Mouse (Mus musculus): Measurements from ENCODE around the gene 1700021F07Rik. TPM values are rescaled to one million over a fixed set of nuclear protein-coding genes. Genes with fewer than 3 reads are reported as not detected.

Gene 1700021F07Rik
- not detected for total RNA-seq (2021)
- polyA plus RNA-seq (2012; rRNA removed), result not detected in 2 replicates
- long read RNA-seq, result 0 reads

DNA sequence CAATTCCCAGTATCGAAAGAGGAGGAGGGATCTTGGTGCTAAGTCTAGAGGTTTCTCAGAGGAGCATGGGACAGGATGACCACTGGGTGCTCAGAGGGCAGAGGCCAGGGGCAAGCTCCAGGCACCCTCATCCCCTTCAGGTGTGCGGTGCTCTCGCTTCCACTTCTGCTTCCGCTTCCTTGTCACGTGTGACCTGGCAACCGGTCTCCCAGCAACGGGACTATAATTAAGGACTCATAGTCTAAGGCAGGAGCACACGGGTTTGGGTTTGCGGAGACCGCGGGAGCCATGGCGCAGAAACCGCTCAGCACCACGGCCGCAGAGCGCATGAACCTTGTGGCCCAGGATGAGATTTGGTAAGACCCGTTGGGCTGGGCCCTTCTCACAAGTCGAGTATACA, at the start of gene 1700021F07Rik:
TSS of gene 1700021F07Rik (plus strand) at position 211 of the 400 bp plus-strand sequence.
- Histone ChIP-seq H3K27me3 (ENCODE audit: control insufficient read depth, insufficient read depth, low read length) (no peaks in the 10 kb centered on the region), H3K4me3 (no peak within 1 kb of the TSS), H3K27ac (no peak within 1 kb of the TSS), H3K4me1 (ENCODE audit: control insufficient read depth, insufficient read depth, low read length) (no peaks in the 10 kb centered on the region), H3K9ac (ENCODE audit: low read depth, low read length) (no peak within 1 kb of the TSS), H3K79me2 (replicated peaks; ENCODE audit: control insufficient read depth, insufficient read depth, low read length) (no peaks in the 10 kb centered on the region), H3K36me3 (ENCODE audit: control insufficient read depth, insufficient read depth, low read length) (no peaks in the 10 kb centered on the region)
- intact Hi-C loops (cut with DNase I), result no loop called here
- DNase-seq, result no peak
- TF ChIP-seq EP300 (IDR thresholded peaks at IDR 0.05; ENCODE audit: insufficient read depth, low read depth, low read length) (no peak), CTCF (IDR thresholded peaks at IDR 0.05) (no peak), POLR2A (IDR thresholded peaks at IDR 0.05; ENCODE audit: insufficient read depth, low read depth, low read length) (no peak)
- WGBS, result 88% methylated on average over 18 of the region's 18 CpGs

GRCm38 (mm10) chr2:173473233-173473632, 49.2 kb upstream of the 1700021F07Rik start:
- H3K4me3 ChIP-seq, result no peak overlapping the region
- intact Hi-C loops (cut with DNase I), result no loop called here
- H3K27me3 ChIP-seq (ENCODE audit: control insufficient read depth, insufficient read depth, low read length), result no peaks in the 10 kb centered on the region
- H3K79me2 ChIP-seq (replicated peaks; ENCODE audit: control insufficient read depth, insufficient read depth, low read length), result no peaks in the 10 kb centered on the region
- no peak overlapping the region for H3K27ac ChIP-seq
- WGBS, result 62% methylated on average over 11 of the region's 11 CpGs
- no peak for DNase-seq
- H3K36me3 ChIP-seq (ENCODE audit: control insufficient read depth, insufficient read depth, low read length), result no peaks in the 10 kb centered on the region
- H3K9ac ChIP-seq (ENCODE audit: low read depth, low read length), result no peak overlapping the region
- TF ChIP-seq CTCF (IDR thresholded peaks at IDR 0.05), result no peak
- TF ChIP-seq POLR2A (IDR thresholded peaks at IDR 0.05; ENCODE audit: insufficient read depth, low read depth, low read length), result no peak
- no peak for TF ChIP-seq EP300 (IDR thresholded peaks at IDR 0.05; ENCODE audit: insufficient read depth, low read depth, low read length)
- no peaks in the 10 kb centered on the region for H3K4me1 ChIP-seq (ENCODE audit: control insufficient read depth, insufficient read depth, low read length)

DNA sequence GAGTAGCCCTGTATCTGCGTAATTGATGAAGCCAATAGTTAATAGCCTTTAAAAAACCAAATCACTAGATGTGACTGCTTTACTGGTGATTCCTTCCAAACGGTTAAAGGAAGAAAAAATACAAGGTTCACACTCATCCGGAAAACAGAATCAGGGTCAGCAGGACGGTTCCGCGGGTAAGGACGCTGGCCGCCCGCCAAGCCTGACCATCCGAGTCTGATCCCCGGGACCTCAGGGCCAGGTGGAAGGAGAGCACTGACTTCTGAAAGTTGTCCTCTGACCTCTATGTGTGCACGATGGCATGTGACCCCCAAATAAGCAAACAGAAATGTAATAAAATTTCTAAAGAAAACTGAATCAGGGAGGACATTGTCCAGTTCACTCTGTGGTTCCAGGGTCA, 43.3 kb upstream of the 1700021F07Rik start:
- intact Hi-C loops (cut with DNase I), result no loop called here
- WGBS, result 86% methylated on average over 12 of the region's 12 CpGs
- Histone ChIP-seq H3K27ac (no peak overlapping the region), H3K36me3 (ENCODE audit: control insufficient read depth, insufficient read depth, low read length) (no peaks in the 10 kb centered on the region), H3K9ac (ENCODE audit: low read depth, low read length) (no peak overlapping the region), H3K4me1 (ENCODE audit: control insufficient read depth, insufficient read depth, low read length) (no peaks in the 10 kb centered on the region), H3K27me3 (ENCODE audit: control insufficient read depth, insufficient read depth, low read length) (no peaks in the 10 kb centered on the region), H3K4me3 (no peak overlapping the region), H3K79me2 (replicated peaks; ENCODE audit: control insufficient read depth, insufficient read depth, low read length) (no peaks in the 10 kb centered on the region)
- TF ChIP-seq EP300 (IDR thresholded peaks at IDR 0.05; ENCODE audit: insufficient read depth, low read depth, low read length) (no peak), POLR2A (IDR thresholded peaks at IDR 0.05; ENCODE audit: insufficient read depth, low read depth, low read length) (no peak), CTCF (IDR thresholded peaks at IDR 0.05) (no peak)
- no peak for DNase-seq

DNA sequence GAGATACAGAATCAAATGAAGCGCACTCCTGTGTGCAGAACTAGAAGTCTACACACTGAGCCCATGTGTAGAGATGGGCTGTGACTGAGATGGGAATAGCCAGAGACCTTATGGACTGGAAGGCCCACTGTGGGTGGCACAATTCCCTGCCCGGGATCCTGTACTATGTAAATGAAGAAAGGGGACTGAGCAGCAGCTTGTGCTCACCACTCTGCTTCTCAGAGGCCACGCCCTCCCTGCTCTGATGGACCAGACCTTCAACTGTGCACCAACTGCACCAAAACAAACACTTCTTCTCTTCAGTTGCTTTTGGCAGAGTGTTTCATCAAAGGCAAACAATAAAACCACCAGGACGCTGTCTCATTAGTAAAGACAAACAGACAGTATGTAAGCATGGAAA, 37.9 kb upstream of the 1700021F07Rik start:
- Histone ChIP-seq H3K4me1 (ENCODE audit: control insufficient read depth, insufficient read depth, low read length) (no peaks in the 10 kb centered on the region), H3K4me3 (no peak overlapping the region), H3K9ac (ENCODE audit: low read depth, low read length) (no peak overlapping the region), H3K27ac (no peak overlapping the region), H3K79me2 (replicated peaks; ENCODE audit: control insufficient read depth, insufficient read depth, low read length) (no peaks in the 10 kb centered on the region), H3K36me3 (ENCODE audit: control insufficient read depth, insufficient read depth, low read length) (no peaks in the 10 kb centered on the region), H3K27me3 (ENCODE audit: control insufficient read depth, insufficient read depth, low read length) (no peaks in the 10 kb centered on the region)
- 90% methylated on average over 4 of the region's 4 CpGs for WGBS
- TF ChIP-seq POLR2A (IDR thresholded peaks at IDR 0.05; ENCODE audit: insufficient read depth, low read depth, low read length) (no peak), EP300 (IDR thresholded peaks at IDR 0.05; ENCODE audit: insufficient read depth, low read depth, low read length) (no peak), CTCF (IDR thresholded peaks at IDR 0.05) (no peak)
- DNase-seq, result no peak
- intact Hi-C loops (cut with DNase I), result no loop called here

- DNase-seq, result no peak
- intact Hi-C loops (cut with DNase I), result no loop called here
- TF ChIP-seq CTCF (IDR thresholded peaks at IDR 0.05) (no peak), POLR2A (IDR thresholded peaks at IDR 0.05; ENCODE audit: insufficient read depth, low read depth, low read length) (no peak), EP300 (IDR thresholded peaks at IDR 0.05; ENCODE audit: insufficient read depth, low read depth, low read length) (no peak)
- Histone ChIP-seq H3K4me1 (ENCODE audit: control insufficient read depth, insufficient read depth, low read length) (no peaks in the 10 kb centered on the region), H3K4me3 (no peak overlapping the region), H3K79me2 (replicated peaks; ENCODE audit: control insufficient read depth, insufficient read depth, low read length) (no peaks in the 10 kb centered on the region), H3K27ac (no peak overlapping the region), H3K27me3 (ENCODE audit: control insufficient read depth, insufficient read depth, low read length) (no peaks in the 10 kb centered on the region), H3K36me3 (ENCODE audit: control insufficient read depth, insufficient read depth, low read length) (no peaks in the 10 kb centered on the region), H3K9ac (ENCODE audit: low read depth, low read length) (no peak overlapping the region)
- WGBS, result 92% methylated on average over 2 of the region's 2 CpGs
Measured at GRCm38 (mm10) chr2:173499612-173500011, 22.8 kb upstream of the 1700021F07Rik start.

GRCm38 (mm10) chr2:173513977-173514376, 8.4 kb upstream of the 1700021F07Rik start:
- no peaks in the 10 kb centered on the region for H3K27me3 ChIP-seq (ENCODE audit: control insufficient read depth, insufficient read depth, low read length)
- no peak overlapping the region for H3K4me3 ChIP-seq
- DNase-seq, result no peak
- no peaks in the 10 kb centered on the region; the same call in 1 of the 2 replicates for H3K4me1 ChIP-seq (ENCODE audit: control insufficient read depth, insufficient read depth, low read length)
- WGBS, result 93% methylated on average over 6 of the region's 6 CpGs
- no peak for TF ChIP-seq CTCF (IDR thresholded peaks at IDR 0.05)
- TF ChIP-seq EP300 (IDR thresholded peaks at IDR 0.05; ENCODE audit: insufficient read depth, low read depth, low read length), result no peak
- TF ChIP-seq POLR2A (IDR thresholded peaks at IDR 0.05; ENCODE audit: insufficient read depth, low read depth, low read length), result no peak
- H3K79me2 ChIP-seq (replicated peaks; ENCODE audit: control insufficient read depth, insufficient read depth, low read length), result no peaks in the 10 kb centered on the region
- no peaks in the 10 kb centered on the region for H3K36me3 ChIP-seq (ENCODE audit: control insufficient read depth, insufficient read depth, low read length)
- no peak overlapping the region for H3K9ac ChIP-seq (ENCODE audit: low read depth, low read length)
- H3K27ac ChIP-seq, result no peak overlapping the region
- intact Hi-C loops (cut with DNase I), result no loop called here
